Mouse (Mus musculus) forebrain, embryonic 11.5 days (tissue): ENCODE data around the gene Mark3. TPM values are rescaled to one million over a fixed set of nuclear protein-coding genes. Genes with fewer than 3 reads are reported as not detected.

ENCODE experiments used
- ATAC-seq: fragments of 200-750 bp; cut with Nextera tagmentation; replicated peaks from 2 replicates; pipeline ENCODE4 v1.8.0; 2017; ENCODE audit warnings: moderate TSS enrichment; ENCODE audit not compliant: low FRiP score
- DNase-seq: peaks from one replicate; pipeline ENCODE4 v3.0.0-alpha.2; 2017; ENCODE audit warnings: low spot score
- H3K27ac ChIP-seq: fragments of 300-500 bp; sonication (generic); 2 replicates; pipeline ENCODE4 v1.5.1; 2014; ENCODE audit warnings: low read depth, low read length
- H3K27me3 ChIP-seq: fragments of 300-500 bp; sonication (generic); 2 replicates; pipeline ENCODE4 v1.6.1; 2014; ENCODE audit warnings: mild to moderate bottlenecking, low read length, mixed read lengths; ENCODE audit not compliant: control insufficient read depth, insufficient read depth
- H3K36me3 ChIP-seq: fragments of 300-500 bp; sonication (generic); 2 replicates; pipeline ENCODE4 v1.6.1; 2014; ENCODE audit warnings: mild to moderate bottlenecking, low read length, moderate library complexity, mixed read lengths; ENCODE audit not compliant: control insufficient read depth, insufficient read depth
- H3K4me1 ChIP-seq: fragments of 300-500 bp; sonication (generic); replicated peaks from 2 replicates; pipeline ENCODE4 v1.6.1; 2014; ENCODE audit warnings: low read length, mixed read lengths; ENCODE audit not compliant: control insufficient read depth, insufficient read depth
- H3K4me2 ChIP-seq: fragments of 300-500 bp; sonication (generic); 2 replicates; pipeline ENCODE4 v1.6.1; 2014; ENCODE audit warnings: low read depth, mild to moderate bottlenecking, low read length, moderate library complexity, mixed read lengths; ENCODE audit not compliant: severe bottlenecking
- H3K4me3 ChIP-seq: fragments of 300-500 bp; sonication (generic); 2 replicates; pipeline ENCODE4 v1.5.1; 2014; ENCODE audit warnings: low read depth, low read length
- H3K9ac ChIP-seq: fragments of 300-500 bp; sonication (generic); 2 replicates; pipeline ENCODE4 v1.6.1; 2014; ENCODE audit warnings: low read length
- H3K9me3 ChIP-seq: fragments of 300-500 bp; sonication (generic); 2 replicates; pipeline ENCODE4 v1.6.1; 2016; ENCODE audit warnings: low read length, mixed read lengths; ENCODE audit not compliant: control insufficient read depth
- WGBS: fragments of 180-500 bp; shearing (Covaris S2); extraction: QIAGEN DNeasy Blood & Tissue Kit; methylation state at CpG from one replicate; pipeline ENCODE4 v1.1.7; 2014; 5-methylcytosine and 5-hydroxymethylcytosine counted together
- polyA plus RNA-seq: library from polyadenylated mRNA; unstranded; fragments of >200 nt; fragmentation: Nextera tagmentation; extraction: Ambion mirVana; gene quantifications from 2 replicates; pipeline ENCODE4 v1.2.1, GENCODE M21; 2014

Mark3 gene
- 69.1 and 81.1 TPM in 2 replicates for polyA plus RNA-seq

- Histone ChIP-seq H3K9me3 (no peaks in the 10 kb centered on the region), H3K36me3 (no peaks in the 10 kb centered on the region), H3K27me3 (no peaks in the 10 kb centered on the region), H3K4me3 (peak within 1 kb of the TSS; percentile 100), H3K4me2 (peak within 1 kb of the TSS; percentile 84), H3K9ac (peak within 1 kb of the TSS; percentile 99), H3K27ac (peak within 1 kb of the TSS; percentile 86), H3K4me1 (peaks cover 8% of the 10 kb centered on the region; the same call in 1 of the 2 replicates)
- DNase-seq (peak; percentile 98), ATAC-seq (peak; percentile 99)
- WGBS, result under 1% methylated on average over 59 of the region's 75 CpGs
Measured at GRCm38 (mm10) chr12:111574074-111574886, at the start of gene Mark3. Gene Mark3, plus strand, starts transcription at chr12:111574523.

GRCm38 (mm10) chr12:111524883-111525282 is 49.4 kb upstream of the Mark3 start:
- no peak overlapping the region for H3K9ac ChIP-seq
- H3K4me2 ChIP-seq, result no peak overlapping the region
- no peak for ATAC-seq
- DNase-seq, result no peak
- H3K9me3 ChIP-seq, result peaks cover 4% of the 10 kb centered on the region; the same call in 1 of the 2 replicates
- no peak overlapping the region for H3K4me3 ChIP-seq
- H3K36me3 ChIP-seq, result no peaks in the 10 kb centered on the region
- no peaks in the 10 kb centered on the region for H3K4me1 ChIP-seq
- no peaks in the 10 kb centered on the region for H3K27me3 ChIP-seq
- 90% methylated on average over 3 of the region's 3 CpGs for WGBS
- H3K27ac ChIP-seq, result no peak overlapping the region

- 64% methylated on average over 8 of the region's 8 CpGs for WGBS
- DNase-seq, result no peak
- H3K36me3 ChIP-seq, result no peaks in the 10 kb centered on the region
- no peak overlapping the region for H3K4me3 ChIP-seq
- H3K27me3 ChIP-seq, result no peaks in the 10 kb centered on the region
- no peaks in the 10 kb centered on the region for H3K4me1 ChIP-seq
- H3K27ac ChIP-seq, result no peak overlapping the region
- no peak overlapping the region for H3K9ac ChIP-seq
- no peak overlapping the region for H3K4me2 ChIP-seq
- no peaks in the 10 kb centered on the region for H3K9me3 ChIP-seq
- no peak for ATAC-seq
Measured at GRCm38 (mm10) chr12:111527643-111528281, 46.6 kb upstream of the Mark3 start.

- Histone ChIP-seq H3K4me3 (no peak overlapping the region), H3K9ac (no peak overlapping the region), H3K27ac (no peak overlapping the region), H3K4me2 (no peak overlapping the region), H3K27me3 (no peaks in the 10 kb centered on the region), H3K9me3 (no peaks in the 10 kb centered on the region), H3K4me1 (no peaks in the 10 kb centered on the region), H3K36me3 (no peaks in the 10 kb centered on the region)
- 26% methylated on average over 8 of the region's 8 CpGs for WGBS
- no peak for ATAC-seq
- DNase-seq, result no peak
Measured at GRCm38 (mm10) chr12:111529192-111529591, 45.1 kb upstream of the Mark3 start.

GRCm38 (mm10) chr12:111533096-111533794 is 41.1 kb upstream of the Mark3 start:
- DNase-seq (no peak), ATAC-seq (no peak)
- H3K27ac ChIP-seq, result no peak overlapping the region
- no peaks in the 10 kb centered on the region for H3K27me3 ChIP-seq
- WGBS, result 63% methylated on average over 11 of the region's 11 CpGs
- no peaks in the 10 kb centered on the region for H3K9me3 ChIP-seq
- H3K36me3 ChIP-seq, result no peaks in the 10 kb centered on the region
- no peak overlapping the region for H3K4me2 ChIP-seq
- H3K9ac ChIP-seq, result no peak overlapping the region
- no peak overlapping the region for H3K4me3 ChIP-seq
- no peaks in the 10 kb centered on the region; the same call in 1 of the 2 replicates for H3K4me1 ChIP-seq

- H3K27ac ChIP-seq, result no peak overlapping the region
- no peak for ATAC-seq
- H3K4me1 ChIP-seq, result peaks cover 6% of the 10 kb centered on the region; the same call in 1 of the 2 replicates
- H3K27me3 ChIP-seq, result no peaks in the 10 kb centered on the region
- H3K4me3 ChIP-seq, result no peak overlapping the region
- no peak overlapping the region for H3K9ac ChIP-seq
- peaks cover 5% of the 10 kb centered on the region; the same call in 1 of the 2 replicates for H3K36me3 ChIP-seq
- no peak overlapping the region for H3K4me2 ChIP-seq
- WGBS, result 70% methylated on average over 6 of the region's 6 CpGs
- H3K9me3 ChIP-seq, result no peaks in the 10 kb centered on the region
- DNase-seq, result no peak
Measured at GRCm38 (mm10) chr12:111535281-111535680, 39.0 kb upstream of the Mark3 start.

GRCm38 (mm10) chr12:111535762-111536161 is 38.6 kb upstream of the Mark3 start:
- Histone ChIP-seq H3K36me3 (peaks cover 7% of the 10 kb centered on the region; the same call in 1 of the 2 replicates), H3K27ac (no peak overlapping the region), H3K4me3 (no peak overlapping the region), H3K4me1 (peaks cover 6% of the 10 kb centered on the region; the same call in 1 of the 2 replicates), H3K4me2 (no peak overlapping the region), H3K9ac (no peak overlapping the region), H3K27me3 (no peaks in the 10 kb centered on the region), H3K9me3 (no peaks in the 10 kb centered on the region)
- ATAC-seq, result no peak
- DNase-seq, result no peak
- WGBS, result 93% methylated on average over 5 of the region's 5 CpGs

- Histone ChIP-seq H3K36me3 (peaks cover 9% of the 10 kb centered on the region; the same call in 1 of the 2 replicates), H3K27ac (no peak overlapping the region), H3K9me3 (no peaks in the 10 kb centered on the region), H3K9ac (peak overlapping the region; percentile 93), H3K27me3 (no peaks in the 10 kb centered on the region), H3K4me2 (peak overlapping the region; percentile 59), H3K4me1 (peaks cover 6% of the 10 kb centered on the region; the same call in 1 of the 2 replicates), H3K4me3 (peak overlapping the region; percentile 97)
- WGBS, result 28% methylated on average over 4 of the region's 4 CpGs
- DNase-seq (no peak), ATAC-seq (no peak)
Measured at GRCm38 (mm10) chr12:111536746-111537145, 37.6 kb upstream of the Mark3 start.
